Mouse (Mus musculus): Measurements from ENCODE around the gene Vsig10l. TPM values are rescaled to one million over a fixed set of nuclear protein-coding genes. Genes with fewer than 3 reads are reported as not detected.

Vsig10l gene
- total and polyA plus RNA-seq, 3 experiments = 2.2 to 7.9 (median 2.8) TPM

Small RNAs within 50 kb of the gene (microRNA-seq; reads per million reads assigned to microRNA genes)
- gene Mir7051 = 3.3 to 3.7 reads per million in 2 experiments

Other genes with a start within 250 kb of the Vsig10l start
- 10 to 100 TPM; 19.1 to 20.6 TPM for gene Zfp715, start 149.9 kb upstream of the Vsig10l start, total RNA-seq (2021)
- 1.4 and 1.8 TPM in 2 replicates for gene Zfp715, start 149.9 kb upstream of the Vsig10l start, polyA plus RNA-seq (2012; rRNA removed)
- not detected for gene Siglecf, start 111.8 kb upstream of the Vsig10l start, total RNA-seq (2021)
- gene Siglecf, start 111.8 kb upstream of the Vsig10l start, polyA plus RNA-seq (2012; rRNA removed) = 0.04 and 0.18 TPM in 2 replicates
- under 1 TPM in 1 of 2 experiments, not detected in 1; 0.17 TPM for gene Siglecg, start 54.9 kb upstream of the Vsig10l start, total RNA-seq (2021)
- gene Siglecg, start 54.9 kb upstream of the Vsig10l start, polyA plus RNA-seq (2012; rRNA removed) = 0.58 and 1.0 TPM in 2 replicates
- not detected for gene Lim2, start 35.5 kb upstream of the Vsig10l start, total RNA-seq (2021)
- not detected in 2 replicates for gene Lim2, start 35.5 kb upstream of the Vsig10l start, polyA plus RNA-seq (2012; rRNA removed)
- 1 to 10 TPM in 1 of 2 experiments, under 1 TPM in 1; 0.61 to 1.2 TPM for gene Nkg7, start 26.1 kb upstream of the Vsig10l start, total RNA-seq (2021)
- gene Nkg7, start 26.1 kb upstream of the Vsig10l start, polyA plus RNA-seq (2012; rRNA removed) = 2.1 and 2.6 TPM in 2 replicates
- gene Cldnd2, start 22.4 kb upstream of the Vsig10l start, total RNA-seq (2021) = not detected
- gene Cldnd2, start 22.4 kb upstream of the Vsig10l start, polyA plus RNA-seq (2012; rRNA removed) = not detected in 2 replicates
- gene Etfb, start 19.1 kb upstream of the Vsig10l start, total RNA-seq (2021) = 100 to 1,000 TPM; 367 to 728 TPM
- gene Etfb, start 19.1 kb upstream of the Vsig10l start, polyA plus RNA-seq (2012; rRNA removed) = 33.7 and 44.2 TPM in 2 replicates
- 1 to 10 TPM in 1 of 2 experiments, under 1 TPM in 1; 0.58 to 1.5 TPM for gene Gm45233, start 19.0 kb upstream of the Vsig10l start, total RNA-seq (2021)
- 1.7 and 4.6 TPM in 2 replicates for gene Gm45233, start 19.0 kb upstream of the Vsig10l start, polyA plus RNA-seq (2012; rRNA removed)
- gene Iglon5, start 26.9 kb downstream of the Vsig10l start, total RNA-seq (2021) = 1 to 10 TPM; 2.2 to 3.3 TPM
- gene Iglon5, start 26.9 kb downstream of the Vsig10l start, polyA plus RNA-seq (2012; rRNA removed) = 3.3 and 4.4 TPM in 2 replicates
- not detected for gene 4931406B18Rik, start 42.8 kb downstream of the Vsig10l start, total RNA-seq (2021)
- gene 4931406B18Rik, start 42.8 kb downstream of the Vsig10l start, polyA plus RNA-seq (2012; rRNA removed) = not detected in 2 replicates
- gene Cd33, start 81.3 kb downstream of the Vsig10l start, total RNA-seq (2021) = 1 to 10 TPM; 3.1 to 4.5 TPM
- 3.8 and 6.1 TPM in 2 replicates for gene Cd33, start 81.3 kb downstream of the Vsig10l start, polyA plus RNA-seq (2012; rRNA removed)
- 1 to 10 TPM; 2.0 to 3.1 TPM for gene Zfp658, start 99.1 kb downstream of the Vsig10l start, total RNA-seq (2021)
- 0.52 and 0.71 TPM in 2 replicates for gene Zfp658, start 99.1 kb downstream of the Vsig10l start, polyA plus RNA-seq (2012; rRNA removed)
- gene Zfp719, start 116.5 kb downstream of the Vsig10l start, total RNA-seq (2021) = 10 to 100 TPM; 12.8 to 18.1 TPM
- gene Zfp719, start 116.5 kb downstream of the Vsig10l start, polyA plus RNA-seq (2012; rRNA removed) = 0.27 and 0.47 TPM in 2 replicates
- not detected for gene Zfp819, start 144.0 kb downstream of the Vsig10l start, total RNA-seq (2021)
- not detected in 2 replicates for gene Zfp819, start 144.0 kb downstream of the Vsig10l start, polyA plus RNA-seq (2012; rRNA removed)
- gene Ceacam18, start 171.6 kb downstream of the Vsig10l start, total RNA-seq (2021) = not detected
- not detected in 2 replicates for gene Ceacam18, start 171.6 kb downstream of the Vsig10l start, polyA plus RNA-seq (2012; rRNA removed)
- 1 to 10 TPM; 3.5 to 5.0 TPM for gene Siglece, start 197.0 kb downstream of the Vsig10l start, total RNA-seq (2021)
- 3.6 and 5.3 TPM in 2 replicates for gene Siglece, start 197.0 kb downstream of the Vsig10l start, polyA plus RNA-seq (2012; rRNA removed)
- 10 to 100 TPM in 1 of 2 experiments, 1 to 10 TPM in 1; 9.9 to 10.4 TPM for gene Ctu1, start 208.9 kb downstream of the Vsig10l start, total RNA-seq (2021)
- 20.1 and 21.3 TPM in 2 replicates for gene Ctu1, start 208.9 kb downstream of the Vsig10l start, polyA plus RNA-seq (2012; rRNA removed)
- not detected for gene Klk14, start 227.3 kb downstream of the Vsig10l start, total RNA-seq (2021)
- gene Klk14, start 227.3 kb downstream of the Vsig10l start, polyA plus RNA-seq (2012; rRNA removed) = not detected in 2 replicates
- gene Klk13, start 249.4 kb downstream of the Vsig10l start, total RNA-seq (2021) = not detected
- gene Klk13, start 249.4 kb downstream of the Vsig10l start, polyA plus RNA-seq (2012; rRNA removed) = 0.12 and 0.36 TPM in 2 replicates